Mouse (Mus musculus) limb, embryonic 15.5 days (tissue): Measurements from ENCODE around the gene Dhdh. TPM values are rescaled to one million over a fixed set of nuclear protein-coding genes. Genes with fewer than 3 reads are reported as not detected.
"Not testable (repeated sequence)": the region's sequence is repeated elsewhere in the genome, so short reads cannot be mapped to it uniquely, and the experiment has no call there.

Experiments used
- ATAC-seq: fragments of 200-750 bp; cut with Nextera tagmentation; 2 replicates; pipeline ENCODE4 v1.8.0; 2017; ENCODE audit warnings: low read depth, moderate TSS enrichment; ENCODE audit not compliant: insufficient number of reproducible peaks, low FRiP score, low TSS enrichment
- H3K27ac ChIP-seq: fragments of 300-500 bp; sonication (generic); 2 replicates; pipeline ENCODE4 v1.5.1; 2015; ENCODE audit warnings: moderate library complexity, mild to moderate bottlenecking, inconsistent platforms
- H3K27me3 ChIP-seq: fragments of 300-500 bp; sonication (generic); 2 replicates; pipeline ENCODE4 v1.6.1; 2015; ENCODE audit warnings: inconsistent platforms
- H3K36me3 ChIP-seq: fragments of 300-500 bp; sonication (generic); 2 replicates; pipeline ENCODE4 v1.6.1; 2015; ENCODE audit warnings: inconsistent platforms
- H3K4me1 ChIP-seq: fragments of 300-500 bp; sonication (generic); 2 replicates; pipeline ENCODE4 v1.6.1; 2015; ENCODE audit warnings: inconsistent platforms
- H3K4me2 ChIP-seq: fragments of 300-500 bp; sonication (generic); 2 replicates; pipeline ENCODE4 v1.6.1; 2015; ENCODE audit warnings: mild to moderate bottlenecking, inconsistent platforms
- H3K4me3 ChIP-seq: fragments of 300-500 bp; sonication (generic); 2 replicates; pipeline ENCODE4 v1.5.1; 2015; ENCODE audit warnings: mild to moderate bottlenecking, inconsistent platforms
- H3K9ac ChIP-seq: fragments of 300-500 bp; sonication (generic); 2 replicates; pipeline ENCODE4 v1.6.1; 2015; ENCODE audit warnings: inconsistent platforms
- H3K9me3 ChIP-seq: fragments of 300-500 bp; sonication (generic); 2 replicates; pipeline ENCODE4 v1.6.1; 2016; ENCODE audit warnings: inconsistent platforms
- WGBS: fragments of 180-500 bp; shearing (Covaris S2); methylation state at CpG from one replicate; pipeline ENCODE4 v1.1.7; 2015; 5-methylcytosine and 5-hydroxymethylcytosine counted together
- polyA plus RNA-seq: library from polyadenylated mRNA; unstranded; fragments of >200 nt; fragmentation: Nextera tagmentation; extraction: Ambion mirVana; gene quantifications from 2 replicates; pipeline ENCODE4 v1.2.1, GENCODE M21; 2015

Dhdh gene
- polyA plus RNA-seq, 1 experiment from 2014 or later: 3.1 TPM

DNA sequence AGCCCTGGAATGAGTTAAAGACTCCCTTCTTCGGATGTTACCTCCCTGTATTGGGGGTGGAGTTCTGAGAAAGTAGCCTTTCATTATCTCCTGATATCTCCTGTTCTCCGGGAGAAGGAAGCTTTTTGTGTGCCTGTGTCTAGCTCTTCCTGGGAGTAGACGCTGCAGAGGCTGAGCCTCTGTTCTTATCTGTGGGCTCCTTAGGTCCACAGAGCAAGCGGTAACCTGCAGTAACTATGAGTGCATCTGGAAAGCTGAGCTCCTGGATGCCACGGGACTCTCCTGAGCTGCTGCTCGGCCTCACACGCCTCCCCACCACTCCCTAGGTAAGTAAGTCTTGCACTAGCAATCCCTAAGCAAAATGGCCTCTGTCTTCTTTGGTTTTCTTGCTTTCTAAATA is 2.4 kb downstream of the Dhdh start:
- no peaks in the 10 kb centered on the region for H3K9me3 ChIP-seq
- no peak overlapping the region for H3K9ac ChIP-seq
- no peak overlapping the region for H3K4me3 ChIP-seq
- 0 out of 2 replicates have a peak overlapping the region, but pooled peaks have one; percentile 47 for H3K27ac ChIP-seq
- no peak overlapping the region for H3K4me2 ChIP-seq
- no peak for ATAC-seq
- H3K27me3 ChIP-seq: no peaks in the 10 kb centered on the region
- peaks cover 19% of the 10 kb centered on the region for H3K4me1 ChIP-seq
- no peaks in the 10 kb centered on the region for H3K36me3 ChIP-seq
- 65% methylated on average over 7 of the region's 7 CpGs for whole genome bisulfite sequencing

DNA sequence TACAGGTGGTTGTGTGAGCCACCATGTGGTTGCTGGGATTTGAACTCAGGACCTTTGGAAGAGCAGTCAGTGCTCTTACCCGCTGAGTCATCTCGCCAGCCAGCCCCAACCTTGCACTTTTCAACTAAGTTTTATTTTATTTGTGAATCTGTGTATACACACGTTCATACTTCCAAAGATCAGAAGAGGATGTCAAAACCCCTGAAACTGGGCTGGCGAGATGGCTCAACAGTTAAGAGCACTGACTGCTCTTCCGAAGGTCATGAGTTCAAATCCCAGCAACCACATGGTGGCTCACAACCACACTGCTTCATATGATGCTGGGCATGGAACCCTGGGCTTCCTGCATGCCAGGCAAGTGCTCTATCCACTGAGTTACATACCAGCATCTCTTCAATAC is 3.6 kb downstream of the Dhdh start:
- peaks cover 14% of the 10 kb centered on the region for H3K4me1 ChIP-seq
- not testable (repeated sequence) for ATAC-seq, H3K4me2 ChIP-seq, H3K4me3 ChIP-seq, H3K9me3 ChIP-seq, H3K36me3 ChIP-seq, H3K27me3 ChIP-seq, H3K27ac ChIP-seq, H3K9ac ChIP-seq
- 91% methylated on average over 5 of the region's 5 CpGs for WGBS

DNA sequence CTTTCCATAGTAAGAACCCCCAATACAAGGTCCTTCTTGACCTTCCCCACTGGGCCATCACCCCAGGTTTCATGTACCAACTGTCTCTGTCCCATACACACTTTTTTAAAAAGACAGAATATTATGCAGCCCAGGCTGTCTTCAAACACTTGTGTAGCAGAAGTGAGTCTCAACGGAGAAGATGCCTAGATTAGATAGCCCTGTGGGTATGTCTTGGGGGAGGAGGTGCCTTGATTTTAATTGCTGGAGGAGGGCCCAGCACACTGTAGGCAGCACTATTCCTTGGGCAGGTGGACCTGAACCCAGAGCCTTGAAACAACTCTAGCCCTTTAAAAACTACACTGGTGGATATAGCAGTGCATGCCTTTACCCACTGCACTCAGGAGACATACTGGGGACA is 6.4 kb downstream of the Dhdh start:
- H3K9me3 ChIP-seq: no peaks in the 10 kb centered on the region
- no peak overlapping the region for H3K4me2 ChIP-seq
- no peak overlapping the region for H3K4me3 ChIP-seq
- H3K27me3 ChIP-seq: no peaks in the 10 kb centered on the region
- peaks cover 2% of the 10 kb centered on the region; the same call in 1 of the 2 replicates for H3K4me1 ChIP-seq
- WGBS: 76% methylated on average over 1 of the region's 1 CpGs
- no peak for ATAC-seq
- no peaks in the 10 kb centered on the region for H3K36me3 ChIP-seq
- no peak overlapping the region for H3K27ac ChIP-seq
- no peak overlapping the region for H3K9ac ChIP-seq

DNA sequence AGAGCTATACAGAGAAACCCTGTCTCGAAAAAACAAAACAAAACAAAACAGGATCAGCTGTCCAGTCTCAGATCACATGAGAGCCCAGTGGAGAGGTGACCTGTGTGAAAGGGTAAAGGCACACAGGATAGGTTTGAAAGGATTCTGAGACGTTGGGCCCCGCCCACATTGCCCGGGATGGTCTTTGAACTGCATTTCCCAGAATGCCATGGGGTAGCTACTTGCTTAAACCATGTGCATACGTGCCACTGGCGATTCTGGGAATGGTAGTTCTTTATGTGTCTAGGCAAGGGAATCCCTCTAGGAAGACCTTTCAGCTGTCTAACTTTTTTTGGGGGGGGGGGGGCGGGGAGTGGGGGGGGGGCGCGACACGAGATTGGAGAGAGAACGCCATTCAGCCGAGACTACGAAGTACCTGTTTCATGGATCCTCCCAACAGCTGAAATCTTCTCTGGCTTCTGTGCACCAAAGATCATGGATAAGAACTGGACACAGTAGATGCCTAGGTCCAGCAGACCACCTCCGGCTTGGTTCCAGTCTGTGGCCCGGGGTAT is 7.2 kb downstream of the Dhdh start, which contains the start of gene Tulp2:
Tulp2 (plus strand) TSS at position 504 of the 554 bp plus-strand sequence.
- WGBS: 50% methylated on average over 15 of the region's 15 CpGs
- Histone ChIP-seq H3K27me3 (no peaks in the 10 kb centered on the region), H3K9me3 (no peaks in the 10 kb centered on the region), H3K27ac (no peak within 1 kb of the TSS), H3K4me2 (no peak within 1 kb of the TSS), H3K4me1 (no peaks in the 10 kb centered on the region), H3K4me3 (no peak within 1 kb of the TSS), H3K36me3 (no peaks in the 10 kb centered on the region), H3K9ac (no peak within 1 kb of the TSS)
- no peak for ATAC-seq

DNA sequence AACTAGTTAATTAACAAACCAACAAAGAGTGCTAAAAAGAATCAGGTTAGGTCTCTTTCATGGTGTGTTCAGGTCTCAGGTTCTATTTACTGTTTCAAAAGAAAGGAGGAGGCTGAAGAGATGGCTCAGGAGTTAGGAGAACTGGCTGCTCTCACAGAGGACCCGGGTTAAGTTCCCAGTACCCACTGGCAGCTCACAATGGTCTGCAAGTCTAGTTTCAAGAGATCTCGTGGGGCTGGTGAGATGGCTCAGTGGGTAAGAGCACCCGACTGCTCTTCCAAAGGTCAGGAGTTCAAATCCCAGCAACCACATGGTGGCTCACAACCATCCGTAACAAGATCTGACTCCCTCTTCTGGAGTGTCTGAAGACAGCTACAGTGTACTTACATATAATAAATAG is 8.3 kb downstream of the Dhdh start:
- H3K27me3 ChIP-seq, H3K9ac ChIP-seq, H3K9me3 ChIP-seq, H3K4me3 ChIP-seq, H3K27ac ChIP-seq, H3K4me2 ChIP-seq, H3K4me1 ChIP-seq, H3K36me3 ChIP-seq, ATAC-seq: not testable (repeated sequence)
- WGBS: 81% methylated on average over 4 of the region's 4 CpGs

DNA sequence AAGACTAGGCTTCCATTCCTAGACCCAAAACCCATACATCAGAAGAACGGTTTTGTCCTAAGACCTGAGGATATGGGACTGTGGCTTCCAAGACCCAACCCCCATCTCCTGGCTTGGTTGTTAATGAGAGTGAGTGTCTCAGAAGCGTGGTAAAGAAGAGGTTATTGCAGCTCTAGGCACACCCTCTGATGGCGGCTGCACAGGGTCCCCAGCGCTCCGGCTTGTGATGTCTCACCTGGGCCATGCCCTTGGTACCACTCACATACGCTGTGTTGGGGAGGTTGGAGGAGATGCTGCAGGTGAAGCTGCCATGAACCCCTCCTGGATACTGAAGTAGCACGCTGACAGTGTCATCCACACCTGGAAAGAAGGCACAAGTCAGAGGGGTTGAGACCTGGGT is 9.8 kb downstream of the Dhdh start:
- no peak overlapping the region for H3K27ac ChIP-seq
- no peak overlapping the region for H3K4me3 ChIP-seq
- H3K36me3 ChIP-seq: no peaks in the 10 kb centered on the region
- H3K27me3 ChIP-seq: no peaks in the 10 kb centered on the region
- H3K9me3 ChIP-seq: no peaks in the 10 kb centered on the region
- H3K4me2 ChIP-seq: no peak overlapping the region
- no peaks in the 10 kb centered on the region for H3K4me1 ChIP-seq
- no peak overlapping the region for H3K9ac ChIP-seq
- no peak for ATAC-seq
- WGBS: 92% methylated on average over 7 of the region's 7 CpGs

DNA sequence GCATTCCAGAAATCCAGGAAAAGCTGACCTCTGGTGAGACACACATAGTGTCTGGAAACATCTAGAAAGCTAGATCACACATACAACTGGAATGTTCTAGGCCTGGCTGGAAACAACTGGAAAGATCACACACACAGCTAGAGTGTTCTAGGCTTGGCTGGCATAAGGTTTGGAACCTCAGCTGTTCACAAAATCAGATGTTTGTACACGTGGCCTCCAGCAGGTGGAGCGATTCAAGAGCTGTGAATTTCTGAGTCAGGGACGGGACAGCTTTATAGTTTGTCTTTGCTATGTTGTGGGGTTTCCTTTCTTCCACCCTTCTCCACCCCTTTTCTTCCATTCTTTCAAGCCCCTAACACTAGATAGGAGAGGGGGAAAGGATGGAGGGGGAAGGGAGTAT is 11.6 kb downstream of the Dhdh start:
- no peak overlapping the region for H3K9ac ChIP-seq
- ATAC-seq: no peak
- no peaks in the 10 kb centered on the region for H3K9me3 ChIP-seq
- H3K27me3 ChIP-seq: no peaks in the 10 kb centered on the region
- H3K4me1 ChIP-seq: no peaks in the 10 kb centered on the region
- no peak overlapping the region for H3K4me2 ChIP-seq
- no peak overlapping the region for H3K27ac ChIP-seq
- no peaks in the 10 kb centered on the region for H3K36me3 ChIP-seq
- no peak overlapping the region for H3K4me3 ChIP-seq
- 9% methylated on average over 3 of the region's 3 CpGs for WGBS

DNA sequence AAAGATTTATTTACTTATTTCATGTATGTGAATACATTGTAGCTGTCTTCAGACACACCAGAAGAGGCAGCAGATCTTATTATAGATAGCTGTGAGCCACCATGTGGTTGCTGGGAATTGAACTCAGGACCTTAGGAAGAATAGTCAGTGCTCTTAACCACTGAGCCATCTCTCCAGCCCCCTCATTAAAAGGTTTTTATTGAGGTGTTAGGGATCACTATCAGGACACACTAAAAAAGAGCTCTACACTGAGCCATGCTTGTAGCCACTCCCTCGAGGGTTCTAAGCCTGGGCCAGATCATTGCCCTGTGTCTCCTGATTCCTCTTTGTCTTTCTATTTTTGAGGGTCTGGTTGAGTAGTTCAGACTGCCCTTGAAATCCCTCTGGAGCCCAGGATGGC is 12.2 kb downstream of the Dhdh start:
- Histone ChIP-seq H3K4me2 (no peak overlapping the region), H3K4me3 (no peak overlapping the region), H3K9ac (no peak overlapping the region), H3K4me1 (no peaks in the 10 kb centered on the region), H3K36me3 (no peaks in the 10 kb centered on the region), H3K9me3 (no peaks in the 10 kb centered on the region), H3K27ac (no peak overlapping the region), H3K27me3 (no peaks in the 10 kb centered on the region)
- 48% methylated on average over 1 of the region's 1 CpGs for WGBS
- ATAC-seq: no peak

DNA sequence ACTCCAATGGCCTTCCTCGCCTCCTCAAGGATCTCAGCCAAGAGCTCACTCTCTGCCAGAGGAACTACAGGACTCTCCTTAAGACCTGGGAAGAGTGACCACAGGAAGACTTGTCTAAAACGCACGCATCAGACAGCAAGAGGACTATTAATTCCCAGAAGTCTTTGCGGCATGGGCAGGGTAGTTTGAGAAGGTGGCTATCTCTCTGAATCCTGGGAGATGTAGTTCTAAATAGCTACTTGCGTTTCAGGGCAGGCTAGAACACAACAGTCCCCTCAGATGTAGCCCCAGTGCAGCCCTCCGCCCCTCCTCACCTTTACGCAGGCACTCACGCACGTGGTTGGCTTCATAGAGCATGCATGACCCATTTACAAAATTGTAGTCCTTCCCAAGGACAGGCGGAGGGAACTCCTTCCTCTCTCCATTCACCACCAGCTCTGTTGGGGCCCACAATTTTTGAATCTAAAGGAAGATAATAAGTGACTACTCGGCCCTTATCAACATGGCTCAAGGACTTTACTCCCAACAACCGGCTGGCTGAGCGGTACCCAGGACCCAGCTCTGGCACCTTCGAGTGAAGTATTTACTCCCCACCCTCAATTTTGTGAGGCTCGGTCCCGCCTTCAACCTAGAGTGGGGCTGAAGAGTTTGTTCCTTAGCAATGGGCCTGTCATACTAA is 13.2 kb downstream of the Dhdh start:
- no peaks in the 10 kb centered on the region for H3K4me1 ChIP-seq
- 62% methylated on average over 16 of the region's 16 CpGs for WGBS
- H3K9ac ChIP-seq: no peak overlapping the region
- peak overlapping the region; percentile 39 for H3K4me2 ChIP-seq
- H3K4me3 ChIP-seq: peak overlapping the region; percentile 26
- no peaks in the 10 kb centered on the region for H3K27me3 ChIP-seq
- H3K36me3 ChIP-seq: no peaks in the 10 kb centered on the region
- no peak for ATAC-seq
- no peak overlapping the region for H3K27ac ChIP-seq
- no peaks in the 10 kb centered on the region for H3K9me3 ChIP-seq

DNA sequence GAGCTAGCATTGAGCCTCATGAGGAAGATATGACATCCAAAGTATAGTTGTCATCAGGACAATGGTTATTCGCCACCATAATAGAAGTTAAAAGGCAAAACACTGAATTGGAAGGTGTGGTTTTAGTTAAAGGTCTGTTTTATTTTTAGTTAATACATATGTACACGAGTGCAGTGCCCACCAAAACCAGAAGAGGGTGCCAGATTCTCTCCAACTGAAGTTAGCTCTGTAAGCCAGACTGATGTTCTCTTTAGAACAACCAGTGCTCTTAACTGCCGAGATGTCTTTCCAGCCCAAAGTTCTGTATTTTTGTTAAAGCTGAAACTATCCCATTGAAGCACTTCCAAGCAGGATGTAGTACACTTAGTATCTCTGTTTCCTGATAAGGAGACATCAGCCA is 17.7 kb downstream of the Dhdh start:
- H3K36me3 ChIP-seq: no peaks in the 10 kb centered on the region
- H3K4me1 ChIP-seq: peaks cover 9% of the 10 kb centered on the region
- H3K27me3 ChIP-seq: no peaks in the 10 kb centered on the region
- no peak for ATAC-seq
- no peak overlapping the region for H3K4me2 ChIP-seq
- no peak overlapping the region for H3K27ac ChIP-seq
- H3K9ac ChIP-seq: no peak overlapping the region
- H3K9me3 ChIP-seq: no peaks in the 10 kb centered on the region
- WGBS: 6% methylated on average over 3 of the region's 3 CpGs
- H3K4me3 ChIP-seq: no peak overlapping the region

DNA sequence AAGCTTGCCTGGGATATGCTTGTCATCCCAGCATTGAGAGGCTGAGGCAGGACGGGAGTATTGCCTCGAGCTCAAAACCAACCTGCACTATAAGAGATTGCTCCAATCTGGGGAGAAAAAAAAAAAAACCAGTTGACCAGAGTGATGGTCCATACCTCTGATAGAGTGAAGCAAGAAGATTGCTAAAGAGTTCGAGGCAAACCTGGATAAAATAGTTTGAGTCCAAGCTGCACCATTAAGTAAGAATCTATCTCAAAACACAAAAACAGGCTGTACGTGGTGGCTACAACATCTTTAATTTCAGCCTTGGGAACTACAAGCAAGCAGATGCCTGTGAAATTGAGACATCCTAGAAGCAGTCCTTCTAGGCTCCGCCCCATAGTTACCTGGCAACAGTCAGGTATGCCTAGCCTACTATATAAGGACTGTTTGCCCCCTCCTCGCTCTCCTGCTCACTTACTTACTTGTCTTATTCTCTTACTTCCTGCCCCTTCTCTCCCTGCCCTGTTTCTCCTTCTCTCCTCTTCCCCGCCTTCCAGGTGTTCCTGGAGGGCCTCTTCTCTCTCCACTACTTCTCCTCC is 21.4 kb downstream of the Dhdh start:
- H3K4me2 ChIP-seq: peak overlapping the region; percentile 85
- H3K27me3 ChIP-seq: no peaks in the 10 kb centered on the region
- no peaks in the 10 kb centered on the region for H3K9me3 ChIP-seq
- H3K4me1 ChIP-seq: peaks cover 20% of the 10 kb centered on the region
- peaks cover 34% of the 10 kb centered on the region for H3K36me3 ChIP-seq
- WGBS: 31% methylated on average over 7 of the region's 7 CpGs
- no peak overlapping the region for H3K9ac ChIP-seq
- H3K4me3 ChIP-seq: peak overlapping the region; percentile 65
- H3K27ac ChIP-seq: no peak overlapping the region
- ATAC-seq: 0 out of 2 replicates have a peak, but pooled peaks have one; percentile 6

DNA sequence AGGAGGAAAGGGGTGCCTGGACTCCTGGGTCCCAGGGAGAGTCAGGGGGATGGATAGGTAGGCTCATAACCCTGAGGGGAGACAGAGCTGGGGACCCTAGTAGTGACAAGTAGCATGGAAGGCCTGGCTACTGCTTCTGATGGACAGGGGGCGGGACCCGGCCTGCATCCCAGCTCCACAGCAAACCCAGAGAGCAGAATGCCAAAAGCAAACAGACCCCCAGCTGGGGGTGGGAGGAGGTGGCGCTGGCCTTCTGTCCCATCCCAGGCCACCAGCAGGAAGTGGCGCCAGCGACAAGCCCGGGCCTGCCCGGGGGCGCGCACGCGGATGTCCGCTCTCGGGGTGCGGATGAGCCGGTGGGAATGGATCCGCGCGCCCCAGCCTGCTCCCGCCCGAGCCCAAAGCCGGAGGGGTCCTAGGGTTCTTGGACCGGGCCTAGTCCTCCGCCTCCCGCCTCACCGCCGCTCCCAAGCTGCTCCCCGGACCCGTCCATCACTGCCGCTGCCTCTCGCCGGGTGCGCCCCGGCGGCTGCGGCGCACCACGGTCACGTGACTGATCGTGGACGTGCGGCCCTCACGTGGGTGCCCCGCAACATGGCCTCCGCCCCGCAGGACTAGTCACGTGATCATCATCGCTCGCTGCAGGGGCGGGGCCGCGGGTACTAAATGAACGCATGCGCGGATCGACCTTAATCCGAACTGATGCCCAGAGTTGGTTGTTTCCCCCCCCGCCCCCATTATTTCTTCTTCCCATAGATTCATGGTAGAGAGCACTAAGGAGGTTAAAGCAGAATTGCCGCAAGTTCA is 22.1 kb downstream of the Dhdh start, which contains the start of gene Bax:
Bax (minus strand) TSS at position 616 of the 807 bp plus-strand sequence.
- Histone ChIP-seq H3K4me3 (peak within 1 kb of the TSS; percentile 65), H3K27ac (peak within 1 kb of the TSS; percentile 22), H3K9ac (peak within 1 kb of the TSS; percentile 65), H3K4me1 (peaks cover 26% of the 10 kb centered on the region), H3K36me3 (peaks cover 39% of the 10 kb centered on the region), H3K9me3 (no peaks in the 10 kb centered on the region), H3K4me2 (peak within 1 kb of the TSS; percentile 85), H3K27me3 (no peaks in the 10 kb centered on the region)
- under 1% methylated on average over 52 of the region's 58 CpGs for WGBS
- ATAC-seq: peak; percentile 76
